Mouse (Mus musculus) cerebellum, adult 2 months (tissue): ENCODE measurements around the gene Chst14.

Experiments used
- CTCF ChIP-seq: fragments of 200-500 bp; IDR thresholded peaks from 2 replicates; pipeline ENCODE4 v1.5.1; 2011; ENCODE audit warnings: low read depth, mild to moderate bottlenecking, control low read depth, low read length, moderate library complexity, borderline replicate concordance; ENCODE audit not compliant: insufficient read depth
- POLR2A ChIP-seq: fragments of 200-500 bp; IDR thresholded peaks from 2 replicates; pipeline ENCODE4 v1.6.1; 2011; ENCODE audit warnings: low read length, control low read depth, borderline replicate concordance; ENCODE audit not compliant: insufficient read depth

DNA sequence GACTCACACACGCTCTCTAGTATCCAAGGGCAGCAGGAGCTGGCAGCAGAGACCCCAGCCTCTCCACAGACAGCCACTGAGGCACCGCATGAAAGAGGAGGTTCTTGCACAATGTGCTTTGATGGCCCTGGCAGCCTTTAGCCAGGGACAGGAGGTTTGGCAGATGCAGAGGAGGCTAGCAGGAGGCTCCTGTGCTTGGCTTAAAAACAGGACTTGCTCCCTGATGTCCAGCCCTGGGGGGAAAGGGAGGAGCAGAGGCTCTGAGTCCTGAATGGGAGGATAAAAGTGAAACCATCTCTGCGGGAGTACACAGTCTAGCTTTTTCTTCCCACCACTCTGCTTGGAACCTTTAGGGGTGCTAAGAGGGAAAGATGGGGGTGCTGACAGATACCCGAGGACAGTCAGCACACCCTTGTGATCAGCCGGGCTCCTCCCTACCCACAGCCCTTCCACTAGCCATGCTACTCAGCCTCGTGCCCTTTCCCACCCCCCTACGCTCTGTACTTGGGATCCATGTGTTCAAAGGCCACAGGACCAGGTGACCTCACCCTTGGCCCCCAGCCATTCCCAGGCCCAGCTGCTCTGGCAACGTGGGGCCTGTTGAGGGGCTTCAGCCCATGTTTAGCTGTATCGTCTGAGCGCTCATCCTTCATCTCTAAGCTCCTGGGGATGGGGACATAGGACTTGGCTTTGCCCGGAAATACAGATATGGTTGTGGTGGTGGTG, 12.6 kb upstream of the Chst14 start:
- TF ChIP-seq POLR2A: no peak
- TF ChIP-seq CTCF: no peak
